Mouse (Mus musculus): ENCODE results near the gene Ampd1.
A peak's percentile ranks its signal among the peaks of the same experiment; 100 is the strongest.

The Ampd1 gene

DNA sequence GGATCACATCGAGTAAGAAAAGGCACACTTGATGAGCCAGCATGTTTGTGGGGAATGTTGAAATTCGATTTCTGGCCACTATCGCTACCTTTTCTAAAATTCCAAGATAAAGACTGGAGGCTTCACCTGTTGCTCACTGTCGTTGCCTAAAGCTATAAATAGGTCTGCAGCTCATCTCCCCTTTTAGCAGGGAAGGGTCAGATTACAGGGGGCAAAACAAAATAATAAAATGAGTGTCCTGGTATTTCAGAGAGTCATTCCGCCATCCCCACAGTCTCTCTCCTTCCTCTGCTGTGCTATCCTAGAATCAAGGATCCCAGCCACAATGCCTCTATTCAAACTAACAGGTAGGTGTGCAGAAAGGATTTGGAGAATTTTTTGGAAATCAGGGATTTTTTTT is at the start of gene Ampd1:
Gene Ampd1, plus strand, starts transcription at position 244 of the 400 bp plus-strand sequence.
- DNase-seq, result no peak

DNA sequence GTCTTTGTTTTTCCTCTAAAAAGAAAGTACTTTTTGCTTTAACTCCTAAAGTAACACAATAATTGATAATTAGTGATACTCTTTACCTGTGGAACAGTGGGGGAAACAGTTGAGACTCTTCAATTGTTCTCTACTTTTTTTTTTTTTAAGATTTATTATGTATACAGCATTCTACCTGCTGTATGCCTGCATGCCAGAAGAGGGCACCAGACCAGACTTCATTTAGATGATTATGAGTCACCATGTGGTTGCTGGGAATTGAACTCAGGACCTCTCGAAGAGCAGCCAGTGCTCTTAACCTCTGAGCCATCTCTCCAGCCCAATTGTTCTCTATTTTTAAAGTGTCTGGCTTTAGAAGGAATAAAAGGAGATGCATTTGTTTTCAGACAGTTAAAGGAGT is 47.6 kb upstream of the Ampd1 start:
- peak in 1 of 2 experiments; percentile 19 for DNase-seq

DNA sequence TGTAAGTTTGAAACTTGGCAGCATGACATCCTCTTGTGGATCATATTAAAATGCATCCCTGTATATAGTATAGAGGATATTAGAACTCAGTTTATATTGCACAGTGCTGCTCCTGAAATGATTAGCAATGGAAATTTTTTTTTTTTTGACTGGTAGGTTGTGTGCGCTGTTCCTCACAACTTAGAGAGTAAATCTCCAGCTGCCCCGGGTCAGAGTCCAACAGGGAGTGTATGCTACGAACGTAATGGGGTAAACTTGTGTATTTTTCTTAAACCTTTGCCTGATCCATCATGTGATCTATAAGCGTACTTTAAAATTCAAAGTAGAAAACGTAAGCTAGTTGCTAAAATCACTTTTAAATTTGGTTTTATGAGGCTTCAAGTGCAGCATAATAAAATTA is 33.5 kb upstream of the Ampd1 start:
- no peak for DNase-seq

DNA sequence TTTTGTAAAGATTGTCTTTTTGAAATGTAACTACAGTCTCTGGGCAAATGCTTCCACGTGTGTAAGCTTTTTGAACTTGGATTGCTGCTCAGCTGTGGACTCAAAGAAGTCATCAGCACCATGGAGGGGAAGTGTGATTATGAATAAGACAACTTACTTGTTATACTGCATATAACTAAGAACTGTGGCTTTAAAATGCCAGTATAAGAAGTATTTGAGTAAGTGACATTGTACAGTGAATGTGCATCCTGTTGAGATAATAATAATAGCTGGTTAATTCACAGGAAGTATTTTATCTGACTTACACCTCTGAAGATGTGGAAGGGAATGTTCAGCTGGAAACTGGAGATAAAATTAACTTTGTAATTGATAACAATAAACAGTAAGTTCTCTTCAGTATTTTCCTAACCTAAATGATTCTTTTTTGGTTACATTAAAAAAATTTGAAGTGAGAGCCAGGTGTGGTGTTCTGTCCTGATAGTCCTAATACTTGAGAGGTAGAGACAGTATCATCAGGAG is 32.9 kb upstream of the Ampd1 start:
- no peak for DNase-seq

DNA sequence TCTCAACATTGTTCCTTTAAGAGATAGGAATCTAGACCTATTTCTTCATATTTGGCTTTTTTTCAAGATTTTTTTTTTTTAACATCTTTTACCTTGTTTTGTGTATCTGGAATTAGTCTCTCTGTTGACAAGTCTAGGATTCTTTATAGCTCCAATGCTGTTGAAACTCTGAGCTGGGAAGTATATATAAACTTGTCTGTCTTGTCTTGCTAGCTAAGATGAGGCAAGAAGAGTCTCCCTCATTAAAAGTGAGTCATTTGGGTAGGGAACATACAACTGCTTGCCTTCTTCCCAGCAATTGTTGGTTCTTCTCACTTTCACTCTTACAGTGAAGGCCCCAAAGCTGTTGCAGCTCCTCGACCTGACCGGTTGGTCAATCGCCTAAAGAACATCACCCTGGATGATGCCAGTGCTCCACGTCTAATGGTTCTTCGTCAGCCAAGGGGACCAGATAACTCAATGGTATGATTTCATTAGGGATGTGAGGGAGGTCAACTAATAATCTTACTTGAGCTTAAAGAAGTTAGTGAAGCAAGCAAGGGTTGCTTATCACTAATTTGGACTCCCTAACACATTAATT is 17.7 kb upstream of the Ampd1 start:
- DNase-seq, result no peak

DNA sequence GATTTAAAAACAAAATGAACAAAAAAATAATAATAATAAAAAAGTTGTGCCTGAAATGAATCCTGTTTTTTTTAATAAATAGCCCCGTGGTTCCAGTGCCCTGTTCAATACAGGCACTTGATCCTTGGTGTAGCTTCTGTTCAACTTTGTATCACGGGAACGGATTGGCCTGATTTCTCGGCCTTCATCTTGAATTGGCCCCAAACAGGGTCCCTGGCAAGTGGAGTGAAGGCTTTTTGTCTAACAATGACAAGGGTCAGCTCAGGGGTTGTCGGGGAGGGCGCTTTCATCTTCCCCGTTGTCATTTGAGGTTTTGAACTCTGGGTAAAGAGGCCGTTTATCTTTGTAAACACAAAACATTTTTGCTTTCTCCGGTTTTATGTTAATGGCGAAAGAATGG is 16.1 kb upstream of the Ampd1 start:
- DNase-seq, result no peak

- DNase-seq, result peak; percentile 94 to 96
These were observed 15.3 kb upstream of the Ampd1 start, which contains the start of gene Nras for GRCm38 (mm10) chr3:103058207-103059157. Nras (plus strand) TSS chr3:103058285.

- DNase-seq, result no peak
These were observed 6.9 kb upstream of the Ampd1 start for GRCm38 (mm10) chr3:103066927-103067326.

GRCm38 (mm10) chr3:103068971-103069370 is 4.8 kb upstream of the Ampd1 start:
- DNase-seq, result peak; percentile 44 to 67

DNA sequence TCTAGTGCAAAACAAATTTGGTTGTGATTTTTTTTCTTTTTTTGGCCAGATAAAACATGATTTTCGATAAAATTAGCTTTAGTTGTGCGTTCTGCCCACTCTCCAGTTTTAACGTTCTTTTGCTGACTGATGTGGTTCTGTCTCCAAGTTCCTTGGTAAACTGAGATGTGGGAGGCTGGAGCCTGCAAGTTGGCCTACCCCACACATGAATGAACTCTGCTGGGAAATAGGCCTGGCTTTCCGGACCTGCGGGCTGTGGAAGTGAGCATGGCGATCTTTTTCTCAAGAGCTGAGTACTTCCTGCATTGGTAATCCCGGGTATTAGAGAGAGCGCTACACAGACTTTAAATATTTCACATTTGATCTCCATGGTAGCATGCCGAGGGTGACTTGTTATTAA is 2.1 kb downstream of the Ampd1 start:
- no peak for DNase-seq

- no peak for DNase-seq
These were observed 2.7 kb downstream of the Ampd1 start for GRCm38 (mm10) chr3:103076476-103076875.

- no peak for DNase-seq
These were observed 5.5 kb downstream of the Ampd1 start for GRCm38 (mm10) chr3:103079301-103079700.

DNA sequence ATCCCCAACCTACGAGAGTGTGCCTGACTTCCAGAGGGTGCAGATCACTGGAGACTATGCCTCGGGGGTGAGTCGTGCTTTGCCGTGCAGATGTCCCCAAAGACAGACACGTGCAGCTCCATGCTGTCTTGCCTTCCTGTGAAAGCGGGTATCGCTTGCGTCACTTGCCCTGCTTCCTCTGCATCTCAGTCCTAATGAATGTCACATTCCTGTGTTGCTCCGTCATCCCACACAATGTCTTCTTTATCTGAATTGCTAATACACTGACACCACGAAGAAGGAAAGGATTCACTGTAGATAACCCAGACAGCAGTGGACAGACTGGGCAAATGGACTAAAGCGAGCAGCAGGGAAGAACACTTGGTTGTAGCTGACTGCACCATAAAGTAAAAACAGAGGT is 7.2 kb downstream of the Ampd1 start:
- no peak for DNase-seq

DNA sequence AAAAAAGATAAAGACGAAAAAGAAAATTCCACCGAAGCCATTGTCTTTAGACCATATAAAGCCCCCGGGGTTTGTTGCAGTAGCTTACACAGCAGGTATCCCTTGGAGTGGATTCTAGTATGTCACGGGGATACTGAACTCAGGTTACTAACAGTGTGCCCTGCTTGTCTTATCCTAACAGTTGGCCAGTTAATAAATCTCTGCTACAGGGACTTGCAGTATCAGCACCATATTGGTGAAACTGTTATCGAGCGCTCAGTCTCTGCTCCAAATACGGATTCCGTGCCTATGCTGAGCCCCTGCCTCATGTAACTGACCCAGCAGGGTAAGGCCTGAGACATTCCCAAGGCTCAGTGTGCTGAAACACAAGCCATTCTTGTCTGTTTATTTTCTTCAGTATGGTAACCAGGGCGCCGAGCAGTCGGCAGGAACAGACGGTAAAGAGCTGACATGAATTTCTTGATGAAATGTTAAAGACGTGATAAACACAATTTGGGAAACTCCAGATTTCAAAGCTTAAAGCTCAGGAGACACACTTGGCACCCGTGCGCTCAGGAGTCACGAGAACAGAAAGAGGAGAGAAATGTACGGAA is 8.1 kb downstream of the Ampd1 start:
- DNase-seq, result no peak

DNA sequence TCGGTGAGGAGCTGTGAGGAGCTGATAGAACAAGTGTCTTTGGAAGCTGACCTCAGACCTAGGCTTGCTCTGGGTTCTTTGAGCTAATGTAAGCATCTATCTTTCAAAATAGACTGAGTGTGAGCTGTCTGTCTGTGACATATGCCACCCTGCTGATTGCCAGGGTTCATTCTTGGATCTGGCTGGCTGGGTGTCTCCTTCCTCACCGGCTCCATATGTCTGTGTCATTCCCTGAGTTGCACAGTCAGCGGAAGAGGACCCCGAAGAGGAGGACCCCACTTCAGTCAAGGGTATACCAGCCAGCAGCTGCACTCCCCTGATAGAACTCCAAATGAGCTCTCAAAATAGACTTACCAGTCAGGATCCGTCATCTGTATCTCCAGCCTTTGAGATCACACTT is 8.9 kb downstream of the Ampd1 start:
- no peak for DNase-seq

- DNase-seq, result no peak
These were observed 12.2 kb downstream of the Ampd1 start for GRCm38 (mm10) chr3:103085986-103086385.

DNA sequence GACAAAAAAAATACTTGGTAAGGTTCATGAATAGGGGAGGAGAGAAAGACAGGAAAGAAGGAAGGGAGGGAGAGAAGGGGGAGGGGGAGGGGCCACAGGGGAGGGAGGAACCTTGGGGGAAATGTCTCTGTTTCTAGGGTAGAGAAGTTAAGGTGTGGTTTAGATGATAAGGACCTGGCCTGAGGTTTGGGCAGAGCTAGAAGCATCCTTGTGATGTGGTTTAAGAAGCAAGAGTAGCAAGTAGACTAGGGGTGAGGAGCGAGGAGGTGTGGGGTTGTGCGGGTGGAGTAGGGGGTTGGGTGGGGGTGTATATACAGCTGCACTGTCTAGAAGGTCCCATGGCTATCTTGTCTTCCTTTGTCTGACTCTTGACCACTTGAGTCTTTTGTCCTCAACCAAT is 17.9 kb downstream of the Ampd1 start:
- no peak for DNase-seq

- no peak for DNase-seq
These were observed 24.8 kb downstream of the Ampd1 start for GRCm38 (mm10) chr3:103098662-103099061.

GRCm38 (mm10) chr3:103099667-103100066 is 25.9 kb downstream of the Ampd1 start:
- no peak for DNase-seq

- no peak for DNase-seq
These were observed 26.9 kb downstream of the Ampd1 start for GRCm38 (mm10) chr3:103100735-103101134.

DNA sequence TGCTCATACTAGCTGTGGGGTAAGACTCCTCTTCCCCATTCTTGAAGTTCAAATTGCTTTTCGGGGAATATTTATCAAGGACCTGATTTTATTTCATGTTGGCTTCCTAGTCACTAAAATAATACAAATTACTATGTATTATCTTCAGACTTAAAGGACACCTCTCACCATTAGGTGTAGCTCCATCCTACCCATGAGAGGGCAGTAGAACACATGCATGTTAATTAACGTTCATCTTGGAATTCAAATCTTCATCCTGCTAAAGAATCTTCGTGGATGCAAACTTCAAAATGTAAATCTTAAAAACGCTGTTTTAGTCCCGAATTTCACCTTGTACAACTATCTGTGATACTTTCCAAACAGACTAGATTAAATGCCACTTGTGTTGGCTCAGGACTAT is 27.4 kb downstream of the Ampd1 start:
- no peak for DNase-seq

DNA sequence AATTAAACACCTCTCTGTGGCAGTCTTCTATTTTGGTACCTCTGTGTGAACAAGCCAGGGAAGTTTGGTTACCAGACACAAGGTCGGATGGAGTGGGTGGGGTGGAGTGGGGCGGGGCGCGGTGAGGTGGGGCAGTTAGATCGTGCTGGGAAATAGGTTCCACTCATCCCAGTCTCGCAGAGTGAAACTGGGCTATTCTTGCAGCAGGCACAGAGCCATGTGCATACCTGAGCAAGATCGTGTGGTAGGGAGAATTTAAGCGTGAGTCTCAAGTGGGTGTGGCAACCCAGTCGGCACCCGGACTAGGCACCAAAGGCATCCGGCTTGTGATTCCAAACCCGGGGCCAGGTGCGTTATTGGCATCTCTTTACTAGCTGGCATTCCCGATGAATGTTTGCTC is 28.1 kb downstream of the Ampd1 start:
- peak; percentile 19 to 29 for DNase-seq

All from lung, adult 18-20 months (tissue).